Mouse (Mus musculus) T-helper 17 cell (primary cell): ENCODE measurements around the gene Prcd.

ENCODE experiments used
- in situ Hi-C, 2 experiments: fragments of 300-600 bp; cut with MboI, MseI; formaldehyde crosslinking; loops; 1 replicate in 1 of 2; 2 replicates in 1 of 2; pipeline ENCODE4 v1.15.1; 2025; ENCODE audit warnings: high pct_unique_total_duplicates in 2 of 2

The Prcd gene

DNA sequence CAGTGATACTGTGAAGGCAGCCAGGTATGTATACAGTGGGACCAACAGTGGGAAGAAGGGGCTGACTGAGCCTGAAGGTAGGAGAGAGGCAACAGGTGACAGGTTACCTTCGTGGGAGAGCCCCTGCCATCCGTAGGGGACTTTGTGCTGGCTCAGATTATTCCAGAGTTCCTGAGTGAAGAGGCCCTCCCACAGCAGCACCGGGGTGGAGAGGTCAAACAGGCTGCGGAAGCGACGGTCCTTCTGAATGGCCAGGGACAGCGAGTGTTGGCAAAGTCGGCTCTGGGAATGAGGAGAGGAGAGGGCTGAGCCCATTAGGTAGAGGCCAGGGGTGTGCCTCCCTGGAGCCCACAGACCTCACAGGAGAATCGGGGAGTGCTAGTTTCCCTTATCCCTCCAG is 32.4 kb downstream of the Prcd start:
- in situ Hi-C loops, result loop anchor here in 1 of 2 experiments (5.0 kb wide), 1 partner anchor 43 kb away; no protein-coding TSS in a partner anchor

- in situ Hi-C loops, result loop anchor here in 1 of 2 experiments (5.0 kb wide), 1 partner anchor 46 kb away; no protein-coding TSS in a partner anchor
Observed at GRCm38 (mm10) chr11:116687897-116688296, 34.6 kb downstream of the Prcd start.

- in situ Hi-C loops, result loop anchor here in 1 of 2 experiments (5.0 kb wide), 1 partner anchor 47 kb away; no protein-coding TSS in a partner anchor
Observed at GRCm38 (mm10) chr11:116689622-116690021, 36.3 kb downstream of the Prcd start.

DNA sequence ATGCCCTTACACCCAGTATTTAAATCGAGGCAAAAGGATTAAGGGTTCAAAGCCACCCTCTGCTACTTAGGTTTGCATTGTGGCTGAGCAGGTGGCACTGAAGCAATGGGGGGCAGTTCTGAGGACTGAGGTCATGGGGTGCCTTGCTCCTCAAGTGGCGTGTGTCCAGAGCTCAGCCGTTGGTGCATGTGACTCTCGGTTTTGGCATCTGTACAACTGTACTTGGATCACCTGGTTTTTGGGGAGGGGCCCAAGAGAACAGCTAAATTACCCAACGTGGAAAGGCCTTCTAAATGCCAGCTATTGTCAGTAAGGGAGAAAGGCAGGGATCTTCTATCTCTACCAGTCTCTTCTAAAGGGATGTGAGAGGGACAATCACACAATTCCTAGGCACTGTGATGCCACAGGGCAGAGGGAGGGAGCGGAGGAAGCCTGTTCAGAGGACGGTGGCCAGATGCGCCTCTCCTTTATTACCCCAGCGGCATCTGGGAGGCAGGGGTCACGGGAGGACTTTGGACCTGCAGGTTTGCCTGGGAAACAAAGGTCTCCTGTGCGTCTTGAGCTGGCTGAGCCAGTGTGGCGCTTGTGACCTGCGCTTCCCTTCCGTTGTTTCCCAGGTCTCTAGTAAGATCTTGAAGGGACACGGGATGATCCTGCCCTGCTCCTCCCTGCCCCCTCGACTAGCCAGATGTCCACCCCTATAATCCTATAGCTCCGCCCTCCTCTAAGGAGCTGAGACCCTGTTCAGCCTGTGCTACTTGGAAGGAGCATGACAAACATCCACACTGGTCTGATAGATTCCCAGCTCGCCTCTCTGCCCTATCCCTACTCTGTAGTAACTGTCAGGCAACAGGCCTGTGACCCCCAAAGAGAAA is 37.6 kb downstream of the Prcd start:
- in situ Hi-C loops, result no loop called here

GRCm38 (mm10) chr11:116693899-116694249 is 40.5 kb downstream of the Prcd start:
- in situ Hi-C loops, result no loop called here

DNA sequence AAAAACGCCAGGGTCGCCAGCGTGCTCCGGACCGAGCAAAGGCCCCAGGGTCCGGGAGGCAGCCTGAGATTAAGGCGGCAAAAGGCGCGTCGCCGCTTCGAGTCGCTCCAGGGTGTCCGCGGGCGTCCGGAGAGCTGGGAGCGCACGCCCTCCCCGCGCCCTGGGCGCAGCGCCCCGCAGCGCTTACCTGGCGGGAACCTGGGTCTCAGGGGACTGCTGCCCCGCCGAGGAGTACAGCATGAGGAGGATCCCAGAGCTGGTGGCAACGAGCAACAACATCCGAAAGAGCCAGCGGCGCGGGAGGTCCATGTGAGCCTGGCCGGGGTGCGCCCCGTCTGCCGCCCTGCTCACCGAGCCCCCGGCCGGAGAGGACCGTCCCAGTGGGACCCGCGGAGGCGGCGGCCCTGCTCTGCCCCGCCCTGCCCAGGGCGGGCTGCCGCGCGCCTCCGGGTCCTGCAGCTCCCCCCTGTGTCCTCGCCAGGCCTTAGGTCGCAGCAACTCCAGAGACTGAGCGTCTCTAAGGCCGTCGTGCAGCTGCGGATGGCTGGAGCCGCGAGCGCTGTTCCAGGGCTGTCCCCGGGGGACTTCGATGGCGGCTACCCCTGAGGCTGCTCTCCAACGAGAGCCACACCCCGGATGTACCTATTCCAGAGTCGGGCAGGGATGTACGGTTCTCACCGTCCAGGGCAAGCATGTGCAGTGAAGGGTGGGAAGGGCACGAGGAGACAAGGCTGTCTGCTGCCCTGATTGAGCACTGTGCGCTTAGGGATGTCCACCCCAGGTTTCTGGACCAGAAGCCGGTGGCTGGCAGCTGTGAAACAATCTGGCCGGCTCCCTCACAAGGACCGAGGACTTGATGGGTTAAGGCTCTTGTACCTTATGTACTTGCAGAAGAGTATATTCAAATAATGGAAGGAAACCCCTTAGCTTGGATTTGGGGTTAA is 41.2 kb downstream of the Prcd start:
- in situ Hi-C loops, result no loop called here

- in situ Hi-C loops, result no loop called here
Observed at GRCm38 (mm10) chr11:116695194-116695880, 42.0 kb downstream of the Prcd start.

- in situ Hi-C loops, result no loop called here
Observed at GRCm38 (mm10) chr11:116696426-116696825, 43.1 kb downstream of the Prcd start.

DNA sequence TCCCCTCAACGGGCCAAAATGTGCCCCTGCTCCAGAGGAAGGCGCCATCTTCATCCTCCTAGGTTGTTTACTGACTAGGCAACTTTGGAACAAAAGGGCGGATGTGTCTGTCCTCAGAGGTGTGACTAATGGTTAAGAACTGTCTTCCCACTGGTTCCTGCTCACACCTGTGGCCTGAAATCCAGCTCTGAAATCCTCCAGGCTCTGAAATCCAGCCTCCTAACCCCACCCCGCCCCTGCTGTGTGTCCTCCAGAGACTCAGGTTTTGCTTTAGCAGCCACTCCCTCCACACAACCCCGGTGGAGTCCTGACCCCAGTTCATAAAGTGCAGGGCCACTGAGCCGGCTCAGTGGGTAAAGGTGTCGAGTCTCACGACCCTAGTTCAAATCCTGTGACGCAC is 44.2 kb downstream of the Prcd start:
- in situ Hi-C loops, result no loop called here

- in situ Hi-C loops, result loop anchor here (5.0 kb wide), 1 partner anchor 101 kb away; no protein-coding TSS in a partner anchor
Observed at GRCm38 (mm10) chr11:116701377-116701841, 48.1 kb downstream of the Prcd start.

DNA sequence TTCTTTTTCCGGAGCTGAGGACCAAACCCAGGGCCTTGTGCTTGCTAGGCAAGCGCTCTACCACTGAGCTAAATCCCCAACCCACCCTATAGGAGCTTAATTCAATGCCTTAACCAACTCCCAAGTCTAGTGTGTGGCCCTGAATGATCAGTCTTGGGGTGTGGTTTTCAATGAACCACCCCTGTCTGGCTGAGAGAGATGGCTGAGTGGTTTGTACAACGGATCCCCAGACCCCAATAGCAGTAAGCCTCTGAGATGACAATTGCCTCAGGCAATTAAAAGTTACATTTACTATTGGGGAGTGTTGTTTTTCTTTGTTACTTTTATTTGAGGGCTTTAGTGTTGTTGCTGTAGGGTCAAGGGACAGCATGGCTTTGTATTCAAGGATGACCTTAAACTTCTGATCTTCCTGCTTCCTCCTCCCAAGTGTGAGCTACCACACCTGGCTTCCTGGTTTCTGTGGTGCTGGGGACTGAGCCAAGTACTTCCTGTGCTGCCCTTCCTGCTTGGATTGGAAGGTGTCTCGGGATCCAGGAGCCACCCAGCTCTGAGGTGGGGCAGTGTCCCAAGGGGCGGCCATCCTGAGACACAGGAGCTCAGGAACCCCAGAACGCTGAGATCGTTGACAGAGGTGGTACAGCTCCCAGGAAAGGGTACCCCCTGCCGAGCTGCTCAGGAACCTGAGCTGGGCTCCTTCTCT is 51.2 kb downstream of the Prcd start:
- in situ Hi-C loops, result loop anchor here (5.0 kb wide), 1 partner anchor 98 kb away; no protein-coding TSS in a partner anchor

DNA sequence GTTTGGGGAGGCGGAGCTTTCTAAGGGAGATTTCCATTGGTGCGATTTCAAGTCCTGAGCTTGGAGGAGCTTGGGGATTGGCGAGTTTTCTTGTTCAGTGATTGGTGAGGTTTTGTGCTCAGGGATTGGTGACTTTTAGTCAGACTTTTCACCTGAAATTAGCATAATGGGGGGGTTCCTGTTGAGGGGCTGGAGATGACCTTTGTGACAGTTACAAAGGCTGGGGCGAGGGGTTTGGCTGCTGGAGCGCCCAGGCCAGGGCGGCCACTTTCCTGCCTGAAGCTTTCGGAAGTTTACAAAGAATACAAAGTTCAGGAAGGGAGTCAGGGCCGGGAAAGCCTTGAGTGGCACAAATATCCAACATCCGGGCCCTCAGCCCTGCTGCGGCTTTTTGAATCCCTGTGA is 51.9 kb downstream of the Prcd start:
- in situ Hi-C loops, result no loop called here

DNA sequence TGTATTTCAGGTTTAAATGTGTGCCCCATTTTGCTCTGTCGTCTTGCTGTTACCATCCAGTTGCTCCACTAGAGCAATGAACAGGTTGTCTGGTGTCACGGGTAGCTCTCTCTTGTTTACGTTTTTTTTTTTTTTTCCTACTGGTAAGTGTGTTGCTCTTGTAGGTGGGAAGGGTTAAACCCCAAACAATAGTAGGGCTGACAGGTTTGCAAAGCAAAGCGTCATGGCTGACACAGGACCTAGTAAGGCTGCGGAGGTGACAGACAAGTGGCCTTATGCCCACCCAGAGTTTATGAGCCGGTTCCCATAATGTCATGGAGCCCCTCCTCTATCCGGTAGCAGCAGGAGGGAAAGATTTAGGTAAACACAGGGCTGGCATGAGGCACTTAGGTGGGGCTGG is 53.0 kb downstream of the Prcd start:
- in situ Hi-C loops, result no loop called here

- in situ Hi-C loops, result loop anchor here in 1 of 2 experiments (5.0 kb wide), 1 partner anchor 807 kb away; no protein-coding TSS in a partner anchor
Observed at GRCm38 (mm10) chr11:116710171-116710570, 56.8 kb downstream of the Prcd start.

DNA sequence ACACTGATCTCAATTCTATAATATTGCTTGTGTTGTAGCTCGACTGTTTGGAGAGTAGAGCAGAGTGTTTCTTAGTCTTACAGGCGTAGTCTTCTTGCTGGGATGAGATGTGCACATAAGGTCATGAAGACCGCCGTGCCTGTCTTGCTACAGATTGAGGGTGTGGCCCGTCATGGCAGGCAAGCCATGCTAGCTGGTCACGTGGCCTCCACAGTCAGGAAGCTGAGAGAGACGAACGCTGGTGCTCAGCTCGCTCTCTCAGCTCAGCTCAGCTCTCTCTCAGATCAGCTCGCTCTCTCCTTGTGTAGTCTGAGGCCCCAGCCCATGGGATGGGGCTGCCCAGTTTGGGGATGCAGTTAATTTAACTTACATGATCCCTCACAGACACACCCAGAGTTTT is 57.5 kb downstream of the Prcd start:
- in situ Hi-C loops, result loop anchor here in 1 of 2 experiments (5.0 kb wide), 1 partner anchor 807 kb away; no protein-coding TSS in a partner anchor

DNA sequence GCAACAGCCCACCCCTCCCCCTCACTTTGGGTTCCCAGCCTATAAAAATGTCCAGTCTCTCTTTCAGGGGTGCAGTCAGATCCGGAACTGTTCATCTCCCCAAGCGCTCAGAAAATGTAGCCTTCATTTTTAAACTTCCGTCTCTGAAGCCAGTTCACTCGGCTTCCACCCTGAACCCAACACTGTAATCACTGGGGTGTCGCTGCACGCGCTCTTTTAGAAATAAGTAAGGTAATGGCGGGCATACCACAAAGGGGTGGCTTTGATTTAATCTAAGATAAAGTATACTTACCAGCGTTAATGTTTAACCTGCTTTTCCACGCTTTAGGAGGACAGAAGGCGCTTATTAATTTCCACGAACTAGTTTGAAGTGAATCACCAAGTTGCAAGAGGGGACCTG is 60.7 kb downstream of the Prcd start:
- in situ Hi-C loops, result loop anchor here in 1 of 2 experiments (5.0 kb wide), 1 partner anchor 803 kb away; no protein-coding TSS in a partner anchor
